Mouse (Mus musculus): ENCODE measurements around the gene Sytl3. TPM values are rescaled to one million over a fixed set of nuclear protein-coding genes. Genes with fewer than 3 reads are reported as not detected.
"Not testable (repeated sequence)": the region's sequence is repeated elsewhere in the genome, so short reads cannot be mapped to it uniquely, and the experiment has no call there.

Gene Sytl3
- polyA plus RNA-seq, 1 experiment from 2014 or later = 1.1 TPM

DNA sequence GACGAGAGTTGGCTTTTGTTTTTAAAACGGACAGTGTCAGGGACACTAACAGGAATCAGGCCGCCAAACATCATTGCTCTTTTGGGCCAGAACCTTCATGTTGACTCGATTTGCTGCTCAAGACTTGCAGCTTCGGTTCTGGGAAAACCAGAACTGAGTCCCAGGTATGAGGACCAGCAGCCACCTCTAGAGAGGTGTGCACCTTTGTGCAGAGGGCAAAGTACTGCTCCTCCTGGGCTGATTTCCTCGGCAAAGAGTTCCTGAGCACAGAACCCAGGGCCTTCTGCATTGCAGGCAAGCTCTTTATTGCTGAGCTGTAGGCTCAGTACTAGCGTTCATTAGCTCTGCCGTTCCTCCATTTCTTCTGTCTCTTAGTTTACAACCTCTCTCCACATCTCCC lies 55.1 kb downstream of the Sytl3 start:
- not testable (repeated sequence) for H3K27ac ChIP-seq (ENCODE audit: low read length); H3K27me3 ChIP-seq (ENCODE audit: control insufficient read depth, insufficient read depth, low read length); H3K4me1 ChIP-seq (ENCODE audit: control insufficient read depth, insufficient read depth, low read length); ATAC-seq (ENCODE audit: insufficient read depth, low FRiP score); H3K4me2 ChIP-seq (ENCODE audit: low read depth, low read length); H3K9ac ChIP-seq (ENCODE audit: low read length); H3K4me3 ChIP-seq (replicated peaks; ENCODE audit: low read length); H3K36me3 ChIP-seq (ENCODE audit: control insufficient read depth, insufficient read depth, low read length); H3K9me3 ChIP-seq (replicated peaks; ENCODE audit: control insufficient read depth, low read length)
- WGBS = 75% methylated on average over 8 of the region's 8 CpGs

DNA sequence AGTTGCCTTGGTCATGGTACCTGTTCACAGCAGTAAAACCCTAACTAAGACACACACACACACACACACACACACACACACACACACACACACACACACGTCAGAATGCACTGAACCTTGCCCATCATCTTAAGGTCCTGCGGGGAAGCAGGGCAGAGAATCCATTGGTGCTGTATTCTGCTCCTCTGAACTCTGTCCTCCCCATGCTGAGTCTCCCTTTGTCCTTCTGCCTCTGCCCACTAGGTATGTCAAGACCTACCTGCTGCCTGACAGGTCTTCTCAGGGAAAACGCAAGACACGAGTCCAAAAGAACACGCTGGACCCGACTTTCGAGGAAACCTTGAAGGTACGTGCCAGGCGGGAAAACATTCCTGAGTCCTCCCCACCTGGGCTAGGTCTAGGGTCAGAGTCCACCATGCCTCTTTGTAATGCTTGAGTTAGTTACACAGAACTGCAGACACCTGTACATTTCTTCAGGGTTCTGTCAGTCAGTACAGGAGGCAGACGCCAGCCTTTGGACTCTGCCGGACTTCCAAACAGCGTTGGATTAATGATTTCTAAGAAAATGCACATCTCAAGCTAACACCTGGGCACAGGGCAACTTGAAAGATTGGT lies 69.2 kb downstream of the Sytl3 start:
- peak; percentile 77; the same call in 1 of the 2 replicates for ATAC-seq (ENCODE audit: insufficient read depth, low FRiP score)
- Histone ChIP-seq H3K4me3 (replicated peaks; ENCODE audit: low read length) (no peak overlapping the region), H3K4me1 (ENCODE audit: control insufficient read depth, insufficient read depth, low read length) (peaks cover 9% of the 10 kb centered on the region; the same call in 1 of the 2 replicates), H3K27me3 (ENCODE audit: control insufficient read depth, insufficient read depth, low read length) (no peaks in the 10 kb centered on the region), H3K27ac (ENCODE audit: low read length) (peak overlapping the region; percentile 18; the same call in 1 of the 2 replicates), H3K9me3 (replicated peaks; ENCODE audit: control insufficient read depth, low read length) (no peaks in the 10 kb centered on the region), H3K4me2 (ENCODE audit: low read depth, low read length) (no peak overlapping the region), H3K36me3 (ENCODE audit: control insufficient read depth, insufficient read depth, low read length) (no peaks in the 10 kb centered on the region), H3K9ac (ENCODE audit: low read length) (no peak overlapping the region)
- WGBS = 71% methylated on average over 12 of the region's 12 CpGs

DNA sequence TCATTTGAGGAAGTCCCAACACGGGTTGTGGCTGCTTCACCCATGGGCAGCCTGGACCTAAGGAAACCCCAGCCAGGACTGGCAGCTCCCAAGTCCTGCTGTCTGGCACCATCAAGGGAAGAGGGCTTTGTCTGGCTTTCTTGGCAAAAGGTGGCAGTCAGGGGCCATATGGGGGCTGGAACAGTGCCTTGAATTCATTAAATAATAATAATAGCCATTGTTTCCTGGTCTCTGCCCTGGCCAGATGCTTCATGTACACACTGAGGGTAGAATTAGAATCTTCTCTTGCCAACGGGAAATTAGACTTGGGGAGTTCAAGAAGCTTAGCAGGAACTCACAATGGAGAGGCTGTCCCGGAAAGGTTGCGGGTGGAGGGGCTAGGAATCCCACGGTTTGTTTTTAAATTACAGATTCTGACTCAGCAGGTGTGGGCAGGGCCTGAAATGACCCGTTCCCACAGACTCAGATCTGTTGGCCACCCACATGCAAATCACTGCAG lies 70.4 kb downstream of the Sytl3 start:
- no peak overlapping the region for H3K9ac ChIP-seq (ENCODE audit: low read length)
- H3K27ac ChIP-seq (ENCODE audit: low read length) = no peak overlapping the region
- H3K4me2 ChIP-seq (ENCODE audit: low read depth, low read length) = no peak overlapping the region
- H3K9me3 ChIP-seq (replicated peaks; ENCODE audit: control insufficient read depth, low read length) = no peaks in the 10 kb centered on the region
- H3K4me3 ChIP-seq (replicated peaks; ENCODE audit: low read length) = no peak overlapping the region
- no peak; the same call in 1 of the 2 replicates for ATAC-seq (ENCODE audit: insufficient read depth, low FRiP score)
- WGBS = 21% methylated on average over 6 of the region's 6 CpGs
- peaks cover 9% of the 10 kb centered on the region; the same call in 1 of the 2 replicates for H3K4me1 ChIP-seq (ENCODE audit: control insufficient read depth, insufficient read depth, low read length)
- H3K36me3 ChIP-seq (ENCODE audit: control insufficient read depth, insufficient read depth, low read length) = no peaks in the 10 kb centered on the region
- no peaks in the 10 kb centered on the region for H3K27me3 ChIP-seq (ENCODE audit: control insufficient read depth, insufficient read depth, low read length)

DNA sequence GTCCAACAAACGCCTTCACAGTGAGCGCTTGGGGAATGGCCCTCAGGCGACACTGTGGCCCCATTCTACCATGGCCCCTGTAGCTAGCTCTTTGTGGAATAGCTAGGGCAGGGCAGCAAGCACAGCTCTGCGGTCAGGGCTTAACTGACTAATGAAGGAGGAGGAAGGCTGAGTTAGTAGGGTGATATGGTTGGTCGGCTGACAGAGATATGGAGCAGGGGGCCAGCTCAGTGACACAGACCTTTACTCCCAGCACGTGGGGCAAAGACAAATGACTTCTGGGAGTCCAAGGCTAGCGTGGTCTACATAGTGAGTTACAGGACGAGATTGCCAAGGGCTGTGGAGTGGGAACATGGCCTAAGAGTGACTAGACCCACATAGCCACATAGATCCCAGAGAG lies 72.2 kb downstream of the Sytl3 start:
- no peak overlapping the region for H3K4me2 ChIP-seq (ENCODE audit: low read depth, low read length)
- no peak overlapping the region for H3K27ac ChIP-seq (ENCODE audit: low read length)
- no peaks in the 10 kb centered on the region for H3K9me3 ChIP-seq (replicated peaks; ENCODE audit: control insufficient read depth, low read length)
- no peaks in the 10 kb centered on the region for H3K27me3 ChIP-seq (ENCODE audit: control insufficient read depth, insufficient read depth, low read length)
- no peak overlapping the region for H3K4me3 ChIP-seq (replicated peaks; ENCODE audit: low read length)
- H3K9ac ChIP-seq (ENCODE audit: low read length) = no peak overlapping the region
- 0 out of 2 replicates have a peak, but pooled peaks have one; percentile 9 for ATAC-seq (ENCODE audit: insufficient read depth, low FRiP score)
- no peaks in the 10 kb centered on the region for H3K36me3 ChIP-seq (ENCODE audit: control insufficient read depth, insufficient read depth, low read length)
- 62% methylated on average over 8 of the region's 8 CpGs for WGBS
- H3K4me1 ChIP-seq (ENCODE audit: control insufficient read depth, insufficient read depth, low read length) = peaks cover 9% of the 10 kb centered on the region; the same call in 1 of the 2 replicates

DNA sequence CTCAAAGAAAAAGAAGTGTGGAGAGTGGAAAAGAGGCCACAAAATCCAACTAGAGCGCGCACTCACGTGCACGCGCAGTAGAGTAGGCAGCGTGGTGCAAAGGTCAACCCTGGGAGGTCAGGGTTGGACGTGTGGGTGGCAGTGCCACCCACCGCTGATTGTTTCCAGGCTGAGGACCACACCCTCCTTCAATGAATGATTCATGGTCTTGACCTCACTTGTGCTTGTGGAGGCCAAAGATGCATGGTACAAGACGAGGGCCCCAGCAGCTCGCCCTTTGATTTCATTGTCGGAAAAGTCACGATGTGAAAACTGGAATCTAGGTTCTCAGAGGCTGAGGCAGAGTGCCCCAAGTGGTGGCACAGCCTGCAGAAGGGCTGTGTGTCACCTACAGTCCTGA lies 72.7 kb downstream of the Sytl3 start:
- H3K4me3 ChIP-seq (replicated peaks; ENCODE audit: low read length) = no peak overlapping the region
- no peaks in the 10 kb centered on the region for H3K36me3 ChIP-seq (ENCODE audit: control insufficient read depth, insufficient read depth, low read length)
- no peaks in the 10 kb centered on the region for H3K9me3 ChIP-seq (replicated peaks; ENCODE audit: control insufficient read depth, low read length)
- no peak overlapping the region for H3K27ac ChIP-seq (ENCODE audit: low read length)
- H3K27me3 ChIP-seq (ENCODE audit: control insufficient read depth, insufficient read depth, low read length) = no peaks in the 10 kb centered on the region
- H3K4me1 ChIP-seq (ENCODE audit: control insufficient read depth, insufficient read depth, low read length) = peaks cover 9% of the 10 kb centered on the region; the same call in 1 of the 2 replicates
- H3K9ac ChIP-seq (ENCODE audit: low read length) = no peak overlapping the region
- no peak overlapping the region for H3K4me2 ChIP-seq (ENCODE audit: low read depth, low read length)
- no peak for ATAC-seq (ENCODE audit: insufficient read depth, low FRiP score)
- 78% methylated on average over 12 of the region's 12 CpGs for WGBS

DNA sequence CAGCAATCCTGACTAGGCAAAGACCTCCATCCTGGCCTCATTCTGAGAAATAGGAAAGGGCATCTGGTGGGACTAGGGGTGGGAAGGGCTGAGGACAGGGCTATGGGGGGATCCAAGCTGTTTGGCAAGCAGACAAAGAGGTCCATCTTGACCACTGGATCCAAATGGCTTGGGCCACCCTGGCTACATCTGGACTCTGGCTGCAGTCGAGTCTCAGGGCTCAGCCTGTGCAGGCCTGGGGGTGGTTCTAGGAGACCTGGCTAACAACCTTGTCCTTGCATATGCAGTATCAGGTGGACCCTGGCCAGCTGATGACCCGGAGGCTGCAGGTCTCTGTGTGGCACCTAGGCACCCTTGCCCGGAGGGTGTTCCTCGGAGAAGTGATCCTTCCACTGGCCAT lies 73.8 kb downstream of the Sytl3 start:
- Histone ChIP-seq H3K9me3 (replicated peaks; ENCODE audit: control insufficient read depth, low read length) (no peaks in the 10 kb centered on the region), H3K4me2 (ENCODE audit: low read depth, low read length) (no peak overlapping the region), H3K36me3 (ENCODE audit: control insufficient read depth, insufficient read depth, low read length) (no peaks in the 10 kb centered on the region), H3K27me3 (ENCODE audit: control insufficient read depth, insufficient read depth, low read length) (no peaks in the 10 kb centered on the region), H3K4me1 (ENCODE audit: control insufficient read depth, insufficient read depth, low read length) (peaks cover 13% of the 10 kb centered on the region; the same call in 1 of the 2 replicates), H3K4me3 (replicated peaks; ENCODE audit: low read length) (no peak overlapping the region), H3K9ac (ENCODE audit: low read length) (no peak overlapping the region), H3K27ac (ENCODE audit: low read length) (no peak overlapping the region)
- ATAC-seq (ENCODE audit: insufficient read depth, low FRiP score) = no peak
- WGBS = 99% methylated on average over 4 of the region's 4 CpGs

DNA sequence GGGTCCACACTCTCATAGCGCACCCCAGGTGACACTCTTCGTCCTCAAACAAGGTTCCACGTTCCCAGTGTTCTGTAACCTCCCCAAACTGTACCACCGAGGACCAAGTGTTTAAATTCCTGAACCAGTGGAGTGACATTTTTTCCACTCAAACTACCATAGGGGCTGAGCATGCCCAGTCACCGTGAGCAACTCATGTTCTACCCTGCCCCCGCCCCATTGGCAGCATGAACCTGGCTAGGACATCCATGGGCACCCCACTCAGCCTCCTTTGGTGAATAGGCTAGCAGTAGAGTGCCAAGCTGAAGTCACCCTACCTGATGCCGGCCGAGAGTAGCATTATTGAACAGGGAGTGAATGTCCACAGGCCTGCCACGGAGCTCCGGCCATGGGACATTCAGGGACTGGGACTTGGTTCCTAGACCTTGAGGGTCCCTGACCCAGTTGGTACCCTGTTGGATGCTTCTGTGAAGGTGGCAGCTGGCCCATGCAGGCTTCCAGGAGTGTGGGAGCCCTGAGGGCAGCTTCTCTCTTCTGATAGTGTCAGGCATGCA lies 74.5 kb downstream of the Sytl3 start:
- Histone ChIP-seq H3K9ac (ENCODE audit: low read length) (no peak overlapping the region), H3K27me3 (ENCODE audit: control insufficient read depth, insufficient read depth, low read length) (no peaks in the 10 kb centered on the region), H3K4me3 (replicated peaks; ENCODE audit: low read length) (no peak overlapping the region), H3K9me3 (replicated peaks; ENCODE audit: control insufficient read depth, low read length) (no peaks in the 10 kb centered on the region), H3K4me1 (ENCODE audit: control insufficient read depth, insufficient read depth, low read length) (peaks cover 13% of the 10 kb centered on the region; the same call in 1 of the 2 replicates), H3K36me3 (ENCODE audit: control insufficient read depth, insufficient read depth, low read length) (no peaks in the 10 kb centered on the region), H3K27ac (ENCODE audit: low read length) (no peak overlapping the region), H3K4me2 (ENCODE audit: low read depth, low read length) (no peak overlapping the region)
- no peak for ATAC-seq (ENCODE audit: insufficient read depth, low FRiP score)
- WGBS = 89% methylated on average over 10 of the region's 10 CpGs

DNA sequence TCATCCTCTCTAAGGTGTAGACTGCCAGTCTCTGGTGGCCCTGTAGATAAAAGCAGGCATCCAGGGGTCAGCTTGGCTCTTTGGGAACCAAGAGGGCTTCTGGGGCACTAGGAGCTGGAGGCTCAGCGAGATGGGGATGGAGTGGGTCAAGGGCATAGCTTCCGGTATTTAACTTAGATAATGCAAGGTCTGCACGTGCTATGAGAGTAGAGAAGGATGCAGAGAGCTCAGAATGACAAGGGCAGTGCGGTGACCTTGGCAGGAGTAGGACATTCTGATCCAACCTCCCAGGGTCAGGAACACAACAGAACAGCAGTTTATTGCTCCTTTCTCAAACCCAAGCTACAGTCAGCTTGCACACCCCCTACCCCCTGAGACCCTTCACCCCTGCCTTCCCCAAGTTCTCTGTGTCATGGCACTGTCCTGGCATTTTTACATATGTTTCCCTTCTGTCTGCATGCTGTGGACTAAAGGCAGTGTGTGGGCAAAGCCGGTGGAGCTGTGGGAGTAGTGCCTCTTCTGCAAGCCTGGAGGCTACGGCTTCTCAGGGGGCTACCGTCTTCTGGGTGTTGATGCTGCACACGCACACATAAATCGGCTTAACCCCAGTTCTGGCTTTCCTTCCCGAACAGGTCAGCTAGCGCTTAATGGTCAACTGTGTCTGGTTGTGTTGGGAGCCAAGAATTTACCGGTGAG lies 76.0 kb downstream of the Sytl3 start:
- Histone ChIP-seq H3K27ac (ENCODE audit: low read length) (no peak overlapping the region), H3K4me2 (ENCODE audit: low read depth, low read length) (no peak overlapping the region), H3K4me3 (replicated peaks; ENCODE audit: low read length) (no peak overlapping the region), H3K9me3 (replicated peaks; ENCODE audit: control insufficient read depth, low read length) (no peaks in the 10 kb centered on the region), H3K27me3 (ENCODE audit: control insufficient read depth, insufficient read depth, low read length) (no peaks in the 10 kb centered on the region), H3K4me1 (ENCODE audit: control insufficient read depth, insufficient read depth, low read length) (peaks cover 8% of the 10 kb centered on the region; the same call in 1 of the 2 replicates), H3K9ac (ENCODE audit: low read length) (no peak overlapping the region), H3K36me3 (ENCODE audit: control insufficient read depth, insufficient read depth, low read length) (no peaks in the 10 kb centered on the region)
- 86% methylated on average over 12 of the region's 12 CpGs for WGBS
- no peak for ATAC-seq (ENCODE audit: insufficient read depth, low FRiP score)
